Mouse (Mus musculus) large intestine, adult 2 months (tissue): ENCODE measurements around the gene Btnl6. TPM values are rescaled to one million over a fixed set of nuclear protein-coding genes. Genes with fewer than 3 reads are reported as not detected.
"Not testable (repeated sequence)": the region's sequence is repeated elsewhere in the genome, so short reads cannot be mapped to it uniquely, and the experiment has no call there.

ENCODE experiments used
- DNase-seq: peaks from one replicate; pipeline ENCODE4 v3.0.0-alpha.2; 2012; ENCODE audit warnings: low read depth, low spot score
- WGBS: fragments of 180-500 bp; shearing (Covaris S2); methylation state at CpG from one replicate; pipeline ENCODE4 v1.1.7; 2018; 5-methylcytosine and 5-hydroxymethylcytosine counted together
- polyA plus RNA-seq: library from polyadenylated mRNA; depleted of rRNA; stranded (reverse); fragments of >200 nt; gene quantifications from 2 replicates; pipeline ENCODE4 v1.2.3, GENCODE M21; 2012; rRNA removed

The Btnl6 gene
- polyA plus RNA-seq, 1 experiment = 115 TPM

DNA sequence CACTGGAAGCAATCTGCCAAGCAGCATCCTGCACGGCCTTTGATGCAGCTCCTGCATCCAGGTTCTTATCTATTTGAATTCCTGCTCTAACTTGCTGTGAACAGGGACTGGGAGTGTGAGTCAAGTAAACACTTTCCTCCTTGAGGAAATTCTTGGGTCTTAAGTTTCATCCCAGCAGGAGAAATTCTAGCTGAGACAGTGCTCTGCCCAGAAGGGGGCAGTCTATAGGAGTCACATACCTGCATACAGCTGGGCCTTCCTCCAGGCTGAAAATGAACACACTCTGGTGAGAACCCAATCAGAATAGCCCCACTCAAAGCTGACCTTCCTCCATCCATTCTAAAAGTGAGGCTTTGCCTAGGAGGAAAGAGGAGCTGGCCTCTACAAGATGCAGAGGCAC, 5.4 kb downstream of the Btnl6 start:
- not testable (repeated sequence) for DNase-seq
- 74% methylated on average over 1 of the region's 1 CpGs for WGBS

DNA sequence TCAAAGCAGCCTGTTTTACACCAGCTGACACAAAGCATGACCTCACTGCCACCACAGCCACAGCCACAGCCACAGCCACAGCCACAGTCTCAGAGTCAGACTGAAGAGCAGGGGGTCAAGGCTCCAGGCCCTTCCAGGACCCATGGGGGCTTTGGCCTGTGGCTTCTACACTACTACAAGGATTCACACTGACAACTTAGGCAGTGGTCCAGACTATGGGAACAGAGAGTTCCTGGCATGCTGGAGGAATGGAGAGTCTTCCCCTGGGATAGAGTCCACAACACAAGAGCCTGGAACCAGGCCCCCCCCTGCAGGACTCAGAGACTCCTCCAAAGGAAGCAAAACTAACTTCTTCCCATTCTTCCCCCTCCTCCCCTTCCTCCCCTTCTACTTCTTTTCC, 9.6 kb downstream of the Btnl6 start:
- no peak for DNase-seq

DNA sequence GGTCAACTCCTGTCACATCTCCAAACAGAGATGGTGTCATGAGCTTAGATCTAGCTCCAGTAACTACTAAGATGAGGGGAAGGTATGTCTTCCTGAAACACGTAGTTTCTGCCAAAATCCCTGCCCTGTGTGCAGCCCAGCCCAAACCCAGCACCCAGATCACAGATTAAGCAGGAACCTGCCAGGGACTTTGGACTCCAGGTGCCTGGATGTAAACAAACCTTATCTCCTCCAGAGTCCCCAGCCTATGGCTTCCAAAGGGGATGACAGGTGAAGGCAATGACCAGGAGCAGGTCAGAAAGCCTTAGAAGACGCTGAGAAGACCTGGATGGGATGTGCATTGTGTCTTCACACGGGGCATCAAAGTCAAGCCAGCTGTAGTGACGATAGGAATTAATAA, 19.4 kb downstream of the Btnl6 start:
- WGBS = 27% methylated on average over 4 of the region's 4 CpGs
- not testable (repeated sequence) for DNase-seq

DNA sequence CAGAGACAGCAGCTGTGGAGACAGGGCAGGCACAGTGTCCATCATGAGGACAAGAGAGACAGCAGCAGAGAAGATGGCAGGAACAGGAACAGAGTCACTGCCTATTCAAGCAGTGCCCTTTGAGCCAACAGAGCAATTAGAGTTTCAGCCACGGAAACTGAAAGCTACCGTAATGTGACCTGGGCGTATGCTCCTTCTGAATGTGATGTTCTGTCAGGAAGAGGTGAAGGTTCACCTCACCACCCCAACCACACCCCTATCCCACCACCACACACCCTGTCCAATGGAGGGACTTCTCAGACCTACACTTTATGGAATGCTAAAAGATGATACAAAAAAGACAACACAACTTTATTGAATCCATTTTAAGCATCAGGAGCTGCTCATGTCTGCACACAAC, 19.8 kb downstream of the Btnl6 start:
- not testable (repeated sequence) for DNase-seq
- 21% methylated on average over 3 of the region's 3 CpGs for WGBS

DNA sequence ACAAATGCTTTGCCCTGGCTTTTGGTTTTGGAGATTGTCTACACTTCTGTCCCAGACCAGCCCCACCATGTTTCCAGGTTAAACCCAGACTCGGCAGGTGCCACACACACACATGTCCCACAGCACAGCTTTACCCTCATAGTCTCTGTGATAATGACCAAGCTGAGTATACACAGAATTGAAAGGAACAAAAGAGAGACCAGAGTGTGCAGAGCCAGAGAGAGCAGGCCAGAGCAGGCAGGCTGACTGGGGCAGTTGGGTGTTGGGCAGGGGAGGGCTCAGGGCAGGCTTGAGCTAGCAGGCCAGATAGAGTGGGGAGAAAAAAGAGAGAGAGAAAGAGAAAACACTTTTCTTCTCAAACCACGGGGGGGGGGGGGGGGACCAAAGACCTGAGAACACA, 20.6 kb downstream of the Btnl6 start:
- no peak for DNase-seq
- WGBS = 24% methylated on average over 1 of the region's 2 CpGs

DNA sequence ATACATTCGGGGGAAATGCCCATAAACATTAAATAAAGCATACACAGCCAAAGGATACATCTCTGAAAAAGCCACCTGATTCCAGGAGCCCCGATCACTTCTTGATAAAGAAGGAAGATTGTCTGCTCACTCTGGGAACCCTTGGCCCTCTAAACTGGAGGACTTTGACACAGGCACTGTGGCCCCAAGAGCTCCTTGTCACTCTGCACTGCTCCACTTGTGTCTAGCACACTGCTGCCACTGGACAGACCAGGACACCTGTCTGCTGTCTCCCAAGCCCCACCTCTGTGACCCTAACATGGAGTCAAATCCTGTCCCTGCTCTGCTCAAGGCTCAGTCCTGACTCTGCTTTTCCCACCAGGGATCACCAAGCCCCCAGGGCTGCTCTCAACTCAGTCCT, 22.0 kb downstream of the Btnl6 start:
- DNase-seq = not testable (repeated sequence)
- WGBS = 26% methylated on average over 2 of the region's 2 CpGs

DNA sequence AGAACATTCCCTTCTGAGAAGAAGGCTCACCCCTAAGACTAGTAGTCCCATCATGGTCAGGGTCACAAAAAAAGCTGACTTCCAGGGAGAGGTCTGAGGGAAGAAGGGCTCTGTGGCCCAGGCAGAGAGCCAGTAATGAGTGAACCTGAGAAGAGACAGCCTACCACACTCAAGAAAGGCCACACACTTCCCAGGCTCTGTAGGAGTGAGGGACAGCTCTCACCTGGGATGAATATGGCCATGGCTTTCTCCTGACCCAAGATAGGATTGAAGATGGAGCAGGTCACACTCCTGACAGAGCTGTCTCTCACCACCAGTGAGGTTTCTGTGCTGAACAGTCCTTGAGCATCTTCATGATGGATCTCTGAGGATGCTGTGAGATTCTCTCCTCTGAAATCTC, 24.4 kb downstream of the Btnl6 start:
- no peak for DNase-seq

DNA sequence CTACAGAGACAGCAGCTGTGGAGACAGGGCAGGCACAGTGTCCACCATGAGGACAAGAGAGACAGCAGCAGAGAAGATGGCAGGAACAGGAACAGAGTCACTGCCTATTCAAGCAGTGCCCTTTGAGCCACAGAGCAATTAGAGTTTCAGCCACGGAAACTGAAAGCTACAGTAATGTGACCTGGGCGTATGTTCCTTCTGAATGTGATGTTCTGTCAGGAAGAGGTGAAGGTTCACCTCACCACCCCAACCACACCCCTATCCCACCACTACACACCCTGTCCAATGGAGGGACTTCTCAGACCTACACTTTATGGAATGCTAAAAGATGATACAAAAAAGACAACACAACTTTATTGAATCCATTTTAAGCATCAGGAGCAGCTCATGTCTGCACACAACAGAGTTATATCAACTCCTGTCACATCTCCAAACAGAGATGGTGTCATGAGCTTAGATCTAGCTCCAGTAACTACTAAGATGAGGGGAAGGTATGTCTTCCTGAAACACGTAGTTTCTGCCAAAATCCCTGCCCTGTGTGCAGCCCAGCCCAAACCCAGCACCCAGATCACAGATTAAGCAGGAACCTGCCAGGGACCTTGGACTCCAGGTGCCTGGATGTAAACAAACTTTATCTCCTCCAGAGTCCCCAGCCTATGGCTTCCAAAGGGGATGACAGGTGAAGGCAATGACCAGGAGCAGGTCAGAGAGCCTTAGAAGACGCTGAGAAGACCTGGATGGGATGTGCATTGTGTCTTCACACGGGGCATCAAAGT, 39.7 kb downstream of the Btnl6 start, which contains the start of gene Btnl4:
Gene Btnl4, minus strand, starts transcription at position 81 of the 776 bp plus-strand sequence.
- not testable (repeated sequence) for DNase-seq
- 29% methylated on average over 5 of the region's 5 CpGs for WGBS

DNA sequence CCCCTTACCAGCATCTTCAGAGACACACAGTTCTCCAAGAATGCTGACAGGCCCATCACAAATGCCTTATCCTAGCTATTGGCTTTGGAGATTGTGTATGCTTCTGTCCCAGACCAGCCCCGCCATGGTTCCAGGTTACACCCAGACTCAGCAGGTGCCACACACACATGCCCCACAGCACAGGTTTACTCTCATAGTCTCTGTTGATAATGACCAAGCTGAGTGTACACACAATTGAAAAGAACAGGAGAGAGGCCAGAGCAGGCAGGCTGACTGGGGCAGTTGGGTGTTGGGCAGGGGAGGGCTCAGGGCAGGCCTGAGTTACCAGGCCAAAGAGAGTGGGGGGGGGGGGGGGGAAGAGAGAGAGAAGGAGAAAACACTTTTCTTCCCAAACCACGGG, 40.7 kb downstream of the Btnl6 start:
- DNase-seq = no peak
- WGBS = 37% methylated on average over 1 of the region's 2 CpGs

DNA sequence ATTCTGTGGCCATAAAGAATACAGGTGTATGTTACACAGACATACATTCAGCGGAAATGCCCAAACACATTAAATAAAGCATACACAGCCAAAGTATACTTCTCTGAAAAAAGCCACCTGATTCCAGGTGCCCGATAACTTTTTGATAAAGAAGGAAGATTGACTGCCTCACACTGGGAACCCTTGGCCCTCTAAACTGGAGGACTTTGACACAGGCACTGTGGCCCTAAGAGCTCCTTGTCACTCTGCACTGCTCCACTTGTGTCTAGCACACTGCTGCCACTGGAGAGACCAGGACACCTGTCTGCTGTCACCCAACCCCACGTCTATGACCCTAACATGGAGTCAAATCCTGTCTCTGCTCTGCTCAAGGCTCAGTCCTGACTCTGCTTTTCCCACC, 42.1 kb downstream of the Btnl6 start:
- no peak for DNase-seq
- WGBS = 45% methylated on average over 3 of the region's 3 CpGs

DNA sequence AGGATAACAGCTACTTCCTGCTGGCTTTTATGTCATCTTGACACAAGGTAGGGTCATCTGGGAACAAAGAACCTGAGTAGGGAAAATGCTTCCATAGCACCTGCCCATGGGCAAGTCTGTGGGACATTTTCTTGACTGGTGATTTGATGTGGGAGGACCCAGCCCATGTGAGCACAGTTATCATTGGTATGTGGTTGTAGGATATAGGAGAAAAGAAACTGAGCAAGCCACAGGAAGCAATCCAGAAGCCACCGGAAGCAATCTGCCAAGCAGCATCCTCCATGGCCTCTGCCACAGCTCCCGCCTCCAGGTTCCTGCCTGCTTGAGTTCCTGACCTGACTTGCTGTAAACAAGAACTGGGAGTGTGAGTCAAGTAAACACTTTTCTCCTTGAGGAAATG, 46.7 kb downstream of the Btnl6 start:
- no peak for DNase-seq
- WGBS = 62% methylated on average over 2 of the region's 2 CpGs

DNA sequence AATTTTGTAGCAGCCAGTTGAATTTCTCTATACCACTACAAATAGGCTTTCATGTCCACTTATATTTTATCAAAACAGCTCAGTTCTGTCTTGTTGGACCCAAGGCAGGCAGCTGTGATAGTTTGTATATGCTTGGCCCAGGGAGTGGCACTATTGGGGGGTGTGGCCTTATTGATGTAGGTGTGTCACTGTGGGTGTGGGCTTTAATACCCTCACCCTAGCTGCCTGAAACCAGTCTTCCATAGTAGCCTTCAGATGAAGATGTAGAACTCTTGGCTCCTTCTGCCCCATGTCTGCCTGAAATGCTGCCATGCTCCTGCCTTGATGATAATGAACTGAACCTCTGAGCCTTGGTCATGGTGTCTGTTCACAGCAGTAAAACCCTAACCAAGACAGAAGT, 51.2 kb downstream of the Btnl6 start:
- not testable (repeated sequence) for DNase-seq

DNA sequence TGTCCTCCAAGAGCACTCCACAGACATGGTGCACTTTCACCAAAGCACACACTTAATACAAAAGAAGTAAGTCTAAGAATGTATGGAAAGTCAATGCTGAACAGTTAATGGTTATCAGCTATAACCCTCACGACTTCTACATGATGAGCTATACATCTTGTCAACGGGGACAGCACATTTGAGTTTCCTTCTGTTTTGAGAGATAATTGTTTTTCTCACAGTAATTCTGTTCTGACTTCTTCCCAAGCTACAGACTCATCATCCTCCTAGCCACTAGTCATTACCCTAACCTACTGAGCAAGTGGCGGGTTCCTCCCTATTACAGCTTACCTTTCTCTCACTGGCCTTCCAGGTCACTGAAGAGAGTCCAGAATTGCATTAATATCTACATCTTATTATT, 57.9 kb downstream of the Btnl6 start:
- no peak for DNase-seq
- 91% methylated on average over 3 of the region's 3 CpGs for WGBS

Other genes with a start within 250 kb of the Btnl6 start
- 1,441 and 1,600 TPM in 2 replicates for gene H2-Aa, start 229.5 kb downstream of the Btnl6 start, polyA plus RNA-seq
- gene H2-Eb1, start 211.5 kb downstream of the Btnl6 start, polyA plus RNA-seq = 665 and 730 TPM in 2 replicates
- gene H2-Eb2, start 191.7 kb downstream of the Btnl6 start, polyA plus RNA-seq = 2.6 and 3.1 TPM in 2 replicates
- gene Btnl2, start 162.5 kb downstream of the Btnl6 start, polyA plus RNA-seq = 48.4 and 121 TPM in 2 replicates
- 81.1 and 155 TPM in 2 replicates for gene Btnl1, start 140.2 kb downstream of the Btnl6 start, polyA plus RNA-seq
- gene BC051142, start 118.5 kb downstream of the Btnl6 start, polyA plus RNA-seq = 0.64 and 1.3 TPM in 2 replicates
- gene Btnl4, start 40.0 kb downstream of the Btnl6 start, polyA plus RNA-seq = 55.9 and 102 TPM in 2 replicates
- gene Notch4, start 46.9 kb upstream of the Btnl6 start, polyA plus RNA-seq = 4.1 and 8.1 TPM in 2 replicates
- gene Gpsm3, start 72.5 kb upstream of the Btnl6 start, polyA plus RNA-seq = 11.2 and 11.8 TPM in 2 replicates
- gene Pbx2, start 73.9 kb upstream of the Btnl6 start, polyA plus RNA-seq = 34.5 and 44.4 TPM in 2 replicates
- gene Ager, start 80.5 kb upstream of the Btnl6 start, polyA plus RNA-seq = 1.9 and 2.1 TPM in 2 replicates
- gene Rnf5, start 86.3 kb upstream of the Btnl6 start, polyA plus RNA-seq = 171 and 173 TPM in 2 replicates
- gene Agpat1, start 86.9 kb upstream of the Btnl6 start, polyA plus RNA-seq = 255 and 267 TPM in 2 replicates
- 1.7 and 2.2 TPM in 2 replicates for gene Egfl8, start 98.6 kb upstream of the Btnl6 start, polyA plus RNA-seq
- gene Ppt2, start 111.2 kb upstream of the Btnl6 start, polyA plus RNA-seq = 31.1 and 35.8 TPM in 2 replicates
- gene Prrt1, start 112.2 kb upstream of the Btnl6 start, polyA plus RNA-seq = 4.5 and 5.7 TPM in 2 replicates
- gene Fkbpl, start 127.4 kb upstream of the Btnl6 start, polyA plus RNA-seq = 3.7 and 4.7 TPM in 2 replicates
- 61.0 and 64.1 TPM in 2 replicates for gene Atf6b, start 129.8 kb upstream of the Btnl6 start, polyA plus RNA-seq
- 11.0 and 13.3 TPM in 2 replicates for gene Tnxb, start 153.2 kb upstream of the Btnl6 start, polyA plus RNA-seq
- 32.9 and 44.2 TPM in 2 replicates for gene C4b, start 226.5 kb upstream of the Btnl6 start, polyA plus RNA-seq